Mouse (Mus musculus) lung, embryonic 14.5 days (tissue): ENCODE measurements at regions not wholly inside any gene's neighbourhood (a gene's known extent, or its start where the extent isn't known, plus 50 kb on each side); places are given as distances from the start of the nearest gene placed in this dataset.

Experiments
- ATAC-seq: fragments of 200-750 bp; cut with Nextera tagmentation; 2 replicates; pipeline ENCODE4 v1.8.0; 2017; ENCODE audit warnings: mild to moderate bottlenecking, moderate TSS enrichment, moderate library complexity; ENCODE audit not compliant: insufficient read depth
- DNase-seq: peaks from one replicate; pipeline ENCODE4 v3.0.0-alpha.2; 2015
- H3K27ac ChIP-seq: fragments of 300-500 bp; sonication (generic); 2 replicates; pipeline ENCODE4 v1.5.1; 2014; ENCODE audit warnings: low read depth, mild to moderate bottlenecking, moderate library complexity
- H3K27me3 ChIP-seq: fragments of 300-500 bp; sonication (generic); 2 replicates; pipeline ENCODE4 v1.6.1; 2014; ENCODE audit warnings: low read length, control low read depth; ENCODE audit not compliant: insufficient read depth
- H3K36me3 ChIP-seq: fragments of 300-500 bp; sonication (generic); 2 replicates; pipeline ENCODE4 v1.6.1; 2014; ENCODE audit warnings: control low read depth; ENCODE audit not compliant: insufficient read depth
- H3K4me1 ChIP-seq: fragments of 300-500 bp; sonication (generic); 2 replicates; pipeline ENCODE4 v1.6.1; 2014; ENCODE audit warnings: antibody characterized with exemption, control low read depth; ENCODE audit not compliant: insufficient read depth
- H3K4me2 ChIP-seq: fragments of 300-500 bp; sonication (generic); 2 replicates; pipeline ENCODE4 v1.6.1; 2014; ENCODE audit warnings: mild to moderate bottlenecking
- H3K4me3 ChIP-seq: fragments of 300-500 bp; sonication (generic); 2 replicates; pipeline ENCODE4 v1.5.1; 2014; ENCODE audit warnings: low read depth, low read length
- H3K9ac ChIP-seq: fragments of 300-500 bp; sonication (generic); 2 replicates; pipeline ENCODE4 v1.6.1; 2014
- H3K9me3 ChIP-seq: fragments of 300-500 bp; sonication (generic); 2 replicates; pipeline ENCODE4 v1.6.1; 2016; ENCODE audit warnings: low read depth, low read length, control low read depth
- CTCF ChIP-seq: IDR thresholded peaks from 2 replicates; pipeline ENCODE4 v1.5.1; 2016; ENCODE audit warnings: antibody characterized with exemption, low read depth
- WGBS: fragments of 180-500 bp; shearing (Covaris S2); extraction: QIAGEN DNeasy Blood & Tissue Kit; methylation state at CpG from one replicate; pipeline ENCODE4 v1.1.7; 2014; 5-methylcytosine and 5-hydroxymethylcytosine counted together

DNA sequence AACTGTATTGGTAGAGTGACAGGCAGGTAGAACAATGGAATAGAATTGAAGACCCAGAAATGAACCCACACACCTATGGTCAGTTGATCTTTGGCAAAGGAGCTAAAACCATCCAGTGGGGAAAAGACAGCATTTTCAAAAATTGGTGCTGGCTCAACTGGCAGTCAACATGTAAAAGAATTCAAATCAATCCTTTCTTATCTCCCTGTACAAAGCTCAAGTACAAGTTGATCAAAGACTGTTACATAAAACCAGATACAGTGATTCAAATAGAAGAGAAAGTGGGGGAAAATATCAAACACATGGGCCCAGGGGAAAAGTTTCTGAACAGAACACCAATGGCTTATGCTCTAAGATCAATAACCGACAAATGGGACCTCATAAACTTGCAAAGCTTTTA, 200.0 kb upstream of the Tle1 start:
- ATAC-seq (no peak), DNase-seq (no peak)
- Histone ChIP-seq H3K27me3 (no peaks in the 10 kb centered on the region), H3K9ac (no peak overlapping the region), H3K27ac (no peak overlapping the region), H3K9me3 (no peaks in the 10 kb centered on the region; the same call in 1 of the 2 replicates), H3K4me2 (no peak overlapping the region), H3K36me3 (no peaks in the 10 kb centered on the region), H3K4me3 (no peak overlapping the region), H3K4me1 (no peaks in the 10 kb centered on the region)
- WGBS, result 89% methylated on average over 1 of the region's 1 CpGs
- no peak for TF ChIP-seq CTCF

GRCm38 (mm10) chr4:72391887-72392435, 191.2 kb upstream of the Tle1 start:
- H3K4me1 ChIP-seq, result no peaks in the 10 kb centered on the region
- ATAC-seq (no peak), DNase-seq (no peak)
- no peak for TF ChIP-seq CTCF
- no peak overlapping the region for H3K9ac ChIP-seq
- H3K4me3 ChIP-seq, result no peak overlapping the region
- 80% methylated on average over 3 of the region's 3 CpGs for WGBS
- H3K9me3 ChIP-seq, result no peaks in the 10 kb centered on the region
- no peak overlapping the region for H3K27ac ChIP-seq
- H3K4me2 ChIP-seq, result no peak overlapping the region
- no peaks in the 10 kb centered on the region for H3K36me3 ChIP-seq
- no peaks in the 10 kb centered on the region; the same call in 1 of the 2 replicates for H3K27me3 ChIP-seq

GRCm38 (mm10) chr4:72389811-72390625, 189.3 kb upstream of the Tle1 start:
- peak; percentile 44 for DNase-seq
- no peaks in the 10 kb centered on the region for H3K9me3 ChIP-seq
- WGBS, result 55% methylated on average over 5 of the region's 5 CpGs
- H3K36me3 ChIP-seq, result no peaks in the 10 kb centered on the region
- no peak overlapping the region for H3K9ac ChIP-seq
- peaks cover 4% of the 10 kb centered on the region for H3K27me3 ChIP-seq
- 0 out of 2 replicates have a peak, but pooled peaks cover 5% of the 10 kb centered on the region for H3K4me1 ChIP-seq
- no peak overlapping the region for H3K4me2 ChIP-seq
- TF ChIP-seq CTCF, result no peak
- ATAC-seq, result no peak
- H3K4me3 ChIP-seq, result no peak overlapping the region
- no peak overlapping the region for H3K27ac ChIP-seq

DNA sequence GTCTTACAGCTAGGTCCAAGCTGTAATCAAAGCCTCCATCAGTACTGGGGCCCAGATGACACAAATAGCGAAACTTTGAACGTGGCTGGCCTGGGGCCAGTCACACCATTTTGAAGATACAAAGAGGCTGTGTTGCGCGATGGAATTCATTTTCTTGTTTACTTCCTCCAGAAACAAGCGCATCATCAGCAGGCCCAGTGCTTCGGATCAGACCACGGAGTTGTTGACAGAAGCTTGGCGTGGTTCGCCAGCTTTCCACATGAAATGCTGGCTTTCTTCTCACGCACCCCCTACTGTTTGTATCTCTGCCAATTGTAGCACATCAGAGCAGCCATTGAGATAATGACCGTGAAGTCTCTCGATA, 184.2 kb upstream of the Tle1 start:
- ATAC-seq (peak; percentile 96), DNase-seq (peak; percentile 97)
- Histone ChIP-seq H3K4me2 (no peak overlapping the region), H3K27ac (0 out of 2 replicates have a peak overlapping the region, but pooled peaks have one; percentile 10), H3K4me3 (no peak overlapping the region), H3K27me3 (peaks cover 4% of the 10 kb centered on the region), H3K9ac (no peak overlapping the region), H3K4me1 (0 out of 2 replicates have a peak, but pooled peaks cover 11% of the 10 kb centered on the region), H3K9me3 (no peaks in the 10 kb centered on the region), H3K36me3 (no peaks in the 10 kb centered on the region)
- WGBS, result 28% methylated on average over 12 of the region's 12 CpGs
- TF ChIP-seq CTCF, result peak; percentile 25; the same call in 1 of the 2 replicates

DNA sequence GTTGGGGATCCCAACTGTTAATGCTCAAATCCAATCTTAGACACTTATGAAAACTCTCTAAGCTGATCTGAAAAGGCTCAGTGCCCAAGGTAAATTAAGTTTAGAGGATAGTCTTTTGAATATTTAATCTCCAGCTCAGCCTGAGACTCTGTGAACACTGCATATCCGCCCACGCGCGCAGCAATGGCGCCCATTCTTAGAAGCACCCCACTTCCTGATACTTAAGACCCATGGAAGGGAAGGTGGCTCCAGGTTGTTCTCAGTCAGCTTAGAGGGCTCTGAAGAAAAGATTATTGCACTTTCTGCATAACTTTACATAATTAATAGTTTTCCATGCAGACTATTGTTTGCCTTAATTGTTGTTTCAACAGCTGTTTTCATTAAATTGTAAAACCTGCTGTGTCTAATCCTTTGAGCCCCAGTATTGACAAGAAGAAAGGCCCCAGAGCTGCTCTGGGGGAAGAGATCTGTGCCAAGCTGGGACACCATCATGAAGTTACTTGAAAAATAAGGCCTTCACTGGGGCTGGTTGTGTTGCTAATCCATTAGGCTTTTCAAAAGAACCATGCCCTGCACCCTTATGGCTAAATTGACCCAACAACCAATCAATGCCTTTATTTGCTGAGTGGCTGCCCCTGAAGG, 183.7 kb upstream of the Tle1 start:
- no peak overlapping the region for H3K4me2 ChIP-seq
- 0 out of 2 replicates have a peak overlapping the region, but pooled peaks have one; percentile 10 for H3K27ac ChIP-seq
- 0 out of 2 replicates have a peak, but pooled peaks cover 11% of the 10 kb centered on the region for H3K4me1 ChIP-seq
- WGBS, result 89% methylated on average over 5 of the region's 5 CpGs
- no peak for TF ChIP-seq CTCF
- peaks cover 4% of the 10 kb centered on the region for H3K27me3 ChIP-seq
- ATAC-seq (no peak; the same call in 1 of the 2 replicates), DNase-seq (peak; percentile 6)
- H3K4me3 ChIP-seq, result no peak overlapping the region
- no peaks in the 10 kb centered on the region for H3K9me3 ChIP-seq
- no peaks in the 10 kb centered on the region for H3K36me3 ChIP-seq
- H3K9ac ChIP-seq, result no peak overlapping the region

GRCm38 (mm10) chr4:72383729-72384128, 183.0 kb upstream of the Tle1 start:
- Histone ChIP-seq H3K27ac (no peak overlapping the region), H3K9ac (no peak overlapping the region), H3K9me3 (no peaks in the 10 kb centered on the region), H3K4me1 (0 out of 2 replicates have a peak, but pooled peaks cover 11% of the 10 kb centered on the region), H3K4me3 (no peak overlapping the region), H3K4me2 (no peak overlapping the region), H3K27me3 (peaks cover 4% of the 10 kb centered on the region), H3K36me3 (no peaks in the 10 kb centered on the region)
- ATAC-seq (no peak), DNase-seq (no peak)
- TF ChIP-seq CTCF, result no peak
- WGBS, result 75% methylated on average over 2 of the region's 2 CpGs
